In the genomic region with DNA sequence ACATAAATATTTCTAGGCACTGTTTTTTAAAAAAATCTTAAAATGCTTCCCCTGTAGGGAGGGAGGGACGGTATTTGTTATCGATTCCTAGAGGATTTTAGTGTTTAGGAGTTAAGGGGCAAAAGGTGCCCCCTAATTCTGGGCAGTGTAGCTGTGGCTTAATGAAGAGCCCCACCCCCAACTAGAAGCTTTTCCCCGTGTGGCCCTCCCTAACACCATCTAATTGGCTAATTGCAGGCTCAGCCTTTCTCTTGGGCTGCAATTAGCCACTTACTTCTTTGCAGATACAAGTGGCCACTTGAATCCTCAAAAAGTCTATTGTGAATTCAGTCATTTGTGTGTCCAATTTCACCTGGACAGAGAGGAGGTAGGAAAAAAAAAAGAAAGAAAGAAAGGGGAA, we compare ENCODE assay signal across 25 mouse cellular contexts.
DNase-seq lines count a peak whose midpoint lies in the region; ATAC-seq lines count a peak whose summit lies in the region.
"Had no signal": no experiment of that assay in that cellular context is flagged by ENCODE, and none has a peak within 500 bp of the region (broad histone marks: within the 10 kb centered on the region; RNA-seq: fewer than 3 reads in every experiment).

No protein-coding gene starts in this region.

- H3K4me3 ChIP-seq in forebrain, embryonic 12.5 days (replicated peaks) = no peak overlapping the region
- no peak overlapping the region for H3K4me3 ChIP-seq in forebrain, embryonic 15.5 days
- no peak overlapping the region for H3K4me3 ChIP-seq in midbrain, embryonic 12.5 days
- H3K4me3 ChIP-seq in midbrain, embryonic 13.5 days (replicated peaks) = no peak overlapping the region
- H3K4me3 ChIP-seq: embryonic facial prominence, embryonic 15.5 days; gastrocnemius, adult 2 months; hindbrain, embryonic 12.5 days had no signal

- no peak overlapping the region for H3K9ac ChIP-seq in forebrain, embryonic 12.5 days
- no peak overlapping the region for H3K9ac ChIP-seq in forebrain, embryonic 15.5 days (replicated peaks)
- H3K9ac ChIP-seq in midbrain, embryonic 12.5 days (replicated peaks) = no peak overlapping the region
- no peak overlapping the region for H3K9ac ChIP-seq in midbrain, embryonic 13.5 days (replicated peaks)
- H3K9ac ChIP-seq: embryonic facial prominence, embryonic 15.5 days; forebrain, postnatal 0 days; hindbrain, embryonic 12.5 days had no signal

- no peak overlapping the region; the same call in 1 of the 2 replicates for H3K4me2 ChIP-seq in forebrain, embryonic 12.5 days
- no peak overlapping the region for H3K4me2 ChIP-seq in forebrain, embryonic 15.5 days (replicated peaks)
- H3K4me2 ChIP-seq in midbrain, embryonic 12.5 days (replicated peaks) = no peak overlapping the region
- H3K4me2 ChIP-seq in midbrain, embryonic 13.5 days (replicated peaks) = no peak overlapping the region
- H3K4me2 ChIP-seq: embryonic facial prominence, embryonic 15.5 days; heart, embryonic 11.5 days; hindbrain, embryonic 12.5 days had no signal

- H3K36me3 ChIP-seq in forebrain, embryonic 12.5 days (replicated peaks) = no peaks in the 10 kb centered on the region
- H3K36me3 ChIP-seq in forebrain, embryonic 15.5 days = no peaks in the 10 kb centered on the region
- no peaks in the 10 kb centered on the region for H3K36me3 ChIP-seq in midbrain, embryonic 12.5 days
- no peaks in the 10 kb centered on the region for H3K36me3 ChIP-seq in midbrain, embryonic 13.5 days
- H3K36me3 ChIP-seq: embryonic facial prominence, embryonic 15.5 days; hindbrain, embryonic 12.5 days had no signal

- WGBS in forebrain, embryonic 12.5 days = 0% methylated on average over 3 of the region's 3 CpGs
- WGBS in forebrain, embryonic 15.5 days = under 1% methylated on average over 3 of the region's 3 CpGs
- WGBS in midbrain, embryonic 12.5 days = 10% methylated on average over 3 of the region's 3 CpGs
- 6% methylated on average over 3 of the region's 3 CpGs for WGBS in midbrain, embryonic 13.5 days

- DNase-seq in retina, postnatal 1 day = peak; percentile 67
- no peak for DNase-seq in adrenal gland, postnatal 10 days
- DNase-seq: adrenal gland, adult 2 months; adrenal gland, postnatal 36 days; cerebellum, adult 11 months; cerebellum, adult 2 months; cerebellum, adult 9-11 months; cerebellum, postnatal 36 days; embryo, embryonic 11 days; forebrain, postnatal 0 days; gastrocnemius, adult 2 months; gastrocnemius, postnatal 14 days; heart, adult 11 months; kidney, adult 18-20 months had no signal

- no peak overlapping the region for H3K27ac ChIP-seq in forebrain, embryonic 12.5 days
- H3K27ac ChIP-seq in forebrain, embryonic 15.5 days (replicated peaks) = no peak overlapping the region
- no peak overlapping the region for H3K27ac ChIP-seq in midbrain, embryonic 12.5 days (replicated peaks)
- no peak overlapping the region for H3K27ac ChIP-seq in midbrain, embryonic 13.5 days
- H3K27ac ChIP-seq: embryonic facial prominence, embryonic 15.5 days; gastrocnemius, adult 2 months; hindbrain, embryonic 12.5 days had no signal

- H3K9me3 ChIP-seq in forebrain, embryonic 12.5 days = no peaks in the 10 kb centered on the region
- no peaks in the 10 kb centered on the region for H3K9me3 ChIP-seq in forebrain, embryonic 15.5 days
- no peaks in the 10 kb centered on the region for H3K9me3 ChIP-seq in midbrain, embryonic 12.5 days
- H3K9me3 ChIP-seq in midbrain, embryonic 13.5 days = no peaks in the 10 kb centered on the region
- H3K9me3 ChIP-seq: embryonic facial prominence, embryonic 15.5 days; hindbrain, embryonic 12.5 days had no signal

- peaks cover 87% of the 10 kb centered on the region for H3K27me3 ChIP-seq in forebrain, embryonic 12.5 days
- H3K27me3 ChIP-seq in forebrain, embryonic 15.5 days = peaks cover 87% of the 10 kb centered on the region
- peaks cover 11% of the 10 kb centered on the region; the same call in 1 of the 2 replicates for H3K27me3 ChIP-seq in midbrain, embryonic 12.5 days
- peaks cover 3% of the 10 kb centered on the region; the same call in 1 of the 2 replicates for H3K27me3 ChIP-seq in midbrain, embryonic 13.5 days
- H3K27me3 ChIP-seq: embryonic facial prominence, embryonic 15.5 days; hindbrain, embryonic 12.5 days had no signal

- H3K4me1 ChIP-seq in forebrain, embryonic 12.5 days = peaks cover 27% of the 10 kb centered on the region
- H3K4me1 ChIP-seq in forebrain, embryonic 15.5 days = peaks cover 11% of the 10 kb centered on the region
- H3K4me1 ChIP-seq in midbrain, embryonic 12.5 days = peaks cover 19% of the 10 kb centered on the region
- peaks cover 25% of the 10 kb centered on the region for H3K4me1 ChIP-seq in midbrain, embryonic 13.5 days (replicated peaks)
- H3K4me1 ChIP-seq: embryonic facial prominence, embryonic 15.5 days had no signal

- ATAC-seq in forebrain, embryonic 12.5 days (ENCODE audit: low FRiP score) = peak; percentile 55; the same call in 1 of the 2 replicates
- no peak for ATAC-seq in forebrain, embryonic 15.5 days (replicated peaks)
- 0 out of 2 replicates have a peak, but pooled peaks have one; percentile 30 for ATAC-seq in midbrain, embryonic 12.5 days (ENCODE audit: low FRiP score, low read depth)
- ATAC-seq in midbrain, embryonic 13.5 days = no peak
- ATAC-seq: CD4-positive, CD25-positive, alpha-beta regulatory T cell, adult 4 months; forebrain, postnatal 0 days; hindbrain, embryonic 16.5 days; inflammation-experienced regulatory T-cells, adult 6 months; intestine, embryonic 16.5 days had no signal

Comparison
In these comparisons a context has a peak if more than half of its experiments do, and no peak if none do; other contexts are left out.
1. ATAC-seq: peak in forebrain, embryonic 12.5 days (single experiment) and midbrain, embryonic 12.5 days (single experiment); none in forebrain, embryonic 15.5 days (single experiment) and midbrain, embryonic 13.5 days (single experiment).